Mouse (Mus musculus): ENCODE data around the gene Alg12.

- TF ChIP-seq CTCF (IDR thresholded peaks at IDR 0.05; ENCODE audit: control insufficient read depth, insufficient read depth, insufficient replicate concordance, low read depth, low read length) (no peak), POLR2A (IDR thresholded peaks at IDR 0.05; ENCODE audit: control insufficient read depth, low read depth, low read length) (no peak)
Observed at GRCm38 (mm10) chr15:88836031-88836430, 16.9 kb upstream of the Alg12 start.
